Mouse (Mus musculus): ENCODE results near the gene Ugt1a8.
A peak's percentile ranks its signal among the peaks of the same experiment; 100 is the strongest.
"Not testable (repeated sequence)": the region's sequence is repeated elsewhere in the genome, so short reads cannot be mapped to it uniquely, and the experiment has no call there.

The Ugt1a8 gene

DNA sequence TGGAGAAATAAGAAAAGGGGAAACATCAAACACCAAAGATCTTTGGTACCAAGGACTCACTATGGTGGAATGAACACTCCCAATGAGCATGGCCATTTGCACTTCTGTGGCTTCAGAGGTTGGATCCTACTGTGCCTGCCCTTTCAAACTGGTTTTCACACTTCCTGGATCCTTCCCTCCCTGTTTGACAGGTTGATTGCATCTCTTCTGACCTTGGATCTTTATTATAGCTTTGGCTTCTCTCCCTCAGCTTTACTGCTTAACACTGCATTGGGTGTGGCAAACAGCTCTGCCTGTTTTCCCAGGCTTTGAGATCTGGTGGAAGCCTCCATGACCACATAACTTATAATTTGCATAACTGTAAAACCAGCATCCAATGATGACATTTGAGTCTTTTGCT is 132.7 kb downstream of the Ugt1a8 start:
- peak; percentile 13 for DNase-seq (ENCODE audit: inconsistent ontology term)

- DNase-seq (ENCODE audit: inconsistent ontology term), result no peak
These were observed 134.6 kb downstream of the Ugt1a8 start for GRCm38 (mm10) chr1:88222216-88222615.

- DNase-seq (ENCODE audit: inconsistent ontology term), result not testable (repeated sequence)
These were observed 135.4 kb downstream of the Ugt1a8 start for GRCm38 (mm10) chr1:88223011-88223515.

- no peak for DNase-seq (ENCODE audit: inconsistent ontology term)
These were observed 136.0 kb downstream of the Ugt1a8 start for GRCm38 (mm10) chr1:88223591-88223990.

DNA sequence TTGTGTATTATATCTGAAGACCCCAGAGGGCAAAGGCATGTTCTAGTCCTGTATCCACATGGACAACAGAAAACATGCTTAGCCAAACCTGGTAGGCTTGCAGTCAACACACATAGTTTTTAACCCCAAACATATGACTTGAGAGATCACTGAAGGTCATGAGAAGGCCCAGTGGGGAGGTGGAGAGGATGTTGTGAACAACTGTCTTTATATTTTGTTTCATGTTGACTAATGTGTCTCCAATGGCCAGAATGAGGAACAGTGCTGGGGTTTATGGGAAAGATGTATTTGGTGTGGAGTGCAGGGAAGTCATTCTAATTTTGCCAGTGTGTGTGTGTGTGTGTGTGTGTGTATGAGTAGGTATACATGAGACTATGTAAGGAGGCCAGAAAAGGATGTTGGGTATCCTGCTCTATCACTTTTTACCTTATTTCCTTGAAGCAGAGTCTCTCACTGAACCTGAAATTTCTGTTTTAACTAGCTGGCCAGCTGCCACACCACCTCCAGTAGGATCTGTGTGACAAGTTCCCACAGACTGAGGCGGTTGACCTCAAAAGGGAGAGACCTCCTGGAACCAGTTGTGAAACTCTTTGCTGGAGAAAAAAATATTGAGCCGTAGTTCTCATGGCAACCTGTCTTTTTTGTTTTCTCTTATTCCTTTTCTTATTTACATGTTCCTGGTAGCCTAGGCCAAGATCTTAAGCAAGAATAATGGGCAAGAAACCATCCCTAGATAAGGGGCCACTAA is 136.6 kb downstream of the Ugt1a8 start:
- no peak for DNase-seq (ENCODE audit: inconsistent ontology term)

DNA sequence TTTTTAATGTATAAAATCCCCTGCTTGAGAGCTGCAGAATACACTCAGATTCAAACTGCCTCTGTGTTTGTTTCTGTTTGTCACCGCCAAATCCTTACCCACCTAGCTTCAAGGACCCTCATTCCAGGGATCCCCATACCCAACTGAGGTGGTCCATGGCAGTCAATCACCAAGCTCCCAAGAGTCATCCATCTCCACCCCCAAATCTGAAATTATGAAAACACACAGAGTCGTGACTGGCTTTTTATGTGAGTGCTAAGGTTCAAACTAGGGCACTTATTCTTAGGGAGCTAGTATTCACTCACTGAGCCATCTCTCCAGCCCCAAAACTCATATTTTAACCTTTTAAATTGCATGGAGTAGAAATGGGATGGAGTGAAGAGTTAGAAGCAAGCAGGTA is 137.7 kb downstream of the Ugt1a8 start:
- not testable (repeated sequence) for DNase-seq (ENCODE audit: inconsistent ontology term)

GRCm38 (mm10) chr1:88225741-88226140 is 138.1 kb downstream of the Ugt1a8 start:
- no peak for DNase-seq (ENCODE audit: inconsistent ontology term)

DNA sequence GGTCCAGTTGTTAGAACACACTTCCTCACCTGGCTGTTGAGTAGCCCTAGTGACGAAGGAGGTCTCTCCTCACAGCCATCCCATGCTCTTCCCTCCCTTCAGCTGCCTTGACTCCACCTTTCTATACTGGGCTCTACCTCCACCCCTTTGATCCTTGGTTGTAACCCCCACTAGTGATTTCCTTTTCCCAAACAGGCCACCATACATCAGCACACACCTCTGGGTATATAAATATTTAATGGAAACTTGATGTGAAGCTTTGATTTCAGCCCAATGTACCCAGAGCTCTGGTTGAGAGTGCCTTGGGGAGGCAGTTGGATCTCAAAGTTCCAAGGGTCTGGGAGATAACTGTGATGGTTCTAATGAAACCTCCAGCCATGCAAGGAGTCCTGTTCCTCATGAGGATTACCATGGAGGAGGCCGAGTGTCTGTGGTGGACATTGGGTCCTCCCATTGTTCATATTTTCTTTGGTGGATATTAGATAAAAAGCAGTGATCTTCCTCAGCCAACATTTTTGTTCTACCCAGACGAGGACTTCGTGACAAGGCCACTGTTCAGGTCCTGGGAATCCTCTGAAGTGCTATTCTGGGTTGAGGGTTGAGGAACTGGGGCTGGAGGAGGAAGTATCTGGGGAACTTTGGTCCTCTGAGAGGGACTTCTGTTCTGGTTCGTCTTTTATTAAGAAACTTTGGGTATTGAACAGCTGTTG is 139.2 kb downstream of the Ugt1a8 start, which contains the start of gene Mroh2a:
Mroh2a (plus strand) TSS at position 317 of the 710 bp plus-strand sequence.
- DNase-seq (ENCODE audit: inconsistent ontology term), result no peak

DNA sequence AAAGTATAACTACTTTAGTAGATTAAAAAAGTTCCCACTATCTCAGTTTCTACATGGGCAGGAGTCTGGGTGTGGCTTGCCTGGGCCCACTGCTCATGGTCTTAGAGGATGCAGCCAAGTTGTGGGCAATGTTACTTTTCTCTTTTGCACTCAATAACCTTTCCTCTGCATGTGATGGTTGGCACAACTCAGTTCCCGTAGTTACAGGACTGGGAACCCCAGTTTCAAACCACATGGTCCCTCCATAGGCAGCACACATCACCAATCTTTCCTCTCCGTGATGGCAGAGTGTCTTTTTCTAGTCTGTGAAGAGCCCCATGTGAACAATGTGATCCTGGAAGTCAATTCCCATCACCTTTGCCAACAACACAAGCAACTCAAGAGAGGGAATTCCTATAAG is 139.9 kb downstream of the Ugt1a8 start:
- DNase-seq (ENCODE audit: inconsistent ontology term), result no peak

DNA sequence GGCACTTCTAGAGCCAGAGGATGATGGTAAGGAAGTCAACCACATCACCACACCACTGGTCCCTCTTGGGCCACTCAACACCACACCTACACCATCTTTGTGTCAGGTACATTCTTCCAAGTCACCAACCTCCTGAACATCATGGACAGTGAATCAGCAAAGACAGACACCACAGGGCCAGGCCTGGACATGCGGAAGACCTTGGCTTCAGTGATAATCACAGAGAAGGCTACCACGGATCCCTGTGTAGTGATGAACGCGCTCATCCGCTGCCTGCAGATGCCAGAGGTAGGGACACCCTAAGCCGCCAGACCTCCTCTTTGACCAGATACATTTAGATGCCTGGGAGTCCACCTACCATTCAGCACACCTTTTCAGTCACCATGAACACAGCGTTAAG is 140.5 kb downstream of the Ugt1a8 start:
- DNase-seq (ENCODE audit: inconsistent ontology term), result no peak

DNA sequence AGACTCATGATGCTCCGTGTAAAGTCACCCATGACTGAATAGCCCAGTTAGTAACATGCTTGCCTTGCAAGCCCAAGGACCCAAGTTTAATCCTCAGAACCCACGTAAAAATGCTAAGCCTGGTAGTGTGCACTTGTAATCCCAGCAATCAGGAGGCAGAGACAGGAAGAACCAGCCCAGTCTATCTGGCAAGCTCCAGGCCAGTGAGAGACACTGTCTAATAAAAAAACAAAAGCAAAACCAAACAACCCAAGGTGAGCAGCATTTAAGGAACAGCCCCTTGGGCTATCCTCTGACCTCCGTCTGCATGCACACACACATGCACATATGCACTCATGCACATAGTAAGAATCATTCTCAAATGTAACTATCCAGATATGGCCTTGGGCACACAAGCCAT is 142.0 kb downstream of the Ugt1a8 start:
- no peak for DNase-seq (ENCODE audit: inconsistent ontology term)

GRCm38 (mm10) chr1:88229986-88230385 is 142.4 kb downstream of the Ugt1a8 start:
- DNase-seq (ENCODE audit: inconsistent ontology term), result no peak

DNA sequence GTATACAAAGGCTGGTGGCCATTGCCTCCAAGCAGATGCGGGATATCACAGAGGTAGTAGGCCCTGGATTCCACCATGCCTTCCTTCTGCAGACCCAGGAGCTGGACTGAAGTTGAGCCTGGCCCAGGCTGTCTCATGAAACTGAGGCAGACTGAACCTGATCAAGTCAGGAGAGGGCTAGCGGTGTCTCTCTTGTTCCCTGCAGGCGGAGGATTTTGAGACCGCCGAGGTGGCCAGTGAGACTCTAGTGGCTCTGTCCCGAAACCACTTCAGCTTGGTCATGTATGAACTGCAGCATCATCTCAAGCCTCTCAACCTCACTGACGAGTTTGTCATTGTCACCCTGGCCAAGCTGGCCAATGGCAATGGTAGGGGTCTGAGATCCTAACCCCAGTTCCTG is 142.8 kb downstream of the Ugt1a8 start:
- DNase-seq (ENCODE audit: inconsistent ontology term), result no peak

DNA sequence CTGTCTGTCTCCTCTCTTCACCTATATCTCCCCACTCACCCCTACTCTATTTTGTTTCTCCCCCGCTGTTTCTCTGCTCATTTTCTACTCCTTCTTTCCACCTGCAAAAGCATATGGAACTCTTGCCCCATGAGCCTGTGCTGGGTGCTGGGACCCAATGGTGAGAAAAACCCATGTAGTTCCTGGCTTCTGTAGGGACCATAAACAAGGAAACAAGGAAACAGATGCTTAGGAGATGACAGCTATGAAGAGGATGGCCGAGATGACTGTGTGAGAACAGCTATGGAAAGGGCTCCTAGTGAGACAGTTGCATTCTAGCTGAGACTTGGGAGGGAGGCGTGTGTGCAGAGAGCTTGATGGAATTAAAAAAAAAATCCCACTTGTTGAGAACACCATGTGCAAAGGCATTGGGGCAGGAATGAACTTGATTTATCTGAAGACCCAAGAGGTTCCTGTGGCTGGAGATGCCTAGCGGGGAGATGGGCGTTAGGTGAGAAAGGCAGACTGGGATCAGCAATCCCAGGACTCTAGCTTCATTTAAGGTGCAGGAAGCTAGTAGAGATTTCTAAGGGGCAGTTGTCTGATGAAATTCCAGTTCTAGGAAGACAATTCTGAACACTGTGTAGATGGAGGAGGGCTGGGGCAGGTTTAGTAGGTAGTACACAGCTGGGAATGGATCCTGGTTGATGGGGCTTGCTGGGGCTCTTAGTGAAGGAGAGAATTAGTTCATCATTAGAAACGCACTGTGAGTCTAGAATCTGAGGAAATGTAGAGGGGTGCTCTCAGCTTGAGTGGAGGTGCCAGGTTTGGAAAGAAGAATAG is 143.6 kb downstream of the Ugt1a8 start:
- DNase-seq (ENCODE audit: inconsistent ontology term), result no peak

GRCm38 (mm10) chr1:88231803-88232499 is 144.3 kb downstream of the Ugt1a8 start:
- no peak for DNase-seq (ENCODE audit: inconsistent ontology term)

- no peak for DNase-seq (ENCODE audit: inconsistent ontology term)
These were observed 145.2 kb downstream of the Ugt1a8 start for GRCm38 (mm10) chr1:88232664-88233380.

- DNase-seq (ENCODE audit: inconsistent ontology term), result no peak
These were observed 146.0 kb downstream of the Ugt1a8 start for GRCm38 (mm10) chr1:88233421-88234247.

DNA sequence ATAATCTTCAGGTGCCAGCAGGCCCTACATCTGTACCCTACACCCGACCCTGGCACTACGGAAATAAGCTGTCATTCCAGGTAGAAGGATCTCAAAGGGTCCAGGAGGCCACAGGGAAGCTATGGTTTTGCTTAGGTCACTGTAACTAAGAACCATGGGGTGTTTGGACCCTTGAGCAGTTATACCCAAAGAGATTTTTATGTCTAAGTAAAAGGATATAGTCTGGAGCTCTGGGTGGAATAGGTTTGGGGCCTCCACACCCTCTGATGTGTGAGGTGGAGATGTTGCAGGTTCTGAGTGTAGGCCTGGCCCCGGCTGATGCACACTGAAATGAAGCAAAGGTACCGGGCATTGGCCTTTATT is 146.6 kb downstream of the Ugt1a8 start:
- DNase-seq (ENCODE audit: inconsistent ontology term), result no peak

DNA sequence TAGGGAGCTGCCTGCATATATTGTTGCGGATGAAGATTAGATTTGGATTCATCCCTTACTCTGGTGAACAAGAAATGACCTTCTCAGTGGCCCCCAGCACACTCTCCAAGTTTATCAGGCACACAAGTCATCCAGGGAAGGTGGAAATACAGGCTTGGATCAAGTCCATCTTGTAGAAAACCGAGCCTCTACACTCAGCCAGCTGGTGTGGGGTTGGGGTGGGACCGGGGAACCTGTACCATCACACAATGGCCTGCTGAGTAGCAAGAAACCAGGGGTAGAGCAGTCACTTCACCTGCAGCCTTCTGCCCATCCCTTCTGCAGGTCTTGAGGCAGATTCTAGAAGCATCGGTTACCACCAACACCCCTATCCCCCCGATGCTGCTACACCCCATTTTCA is 147.0 kb downstream of the Ugt1a8 start:
- no peak for DNase-seq (ENCODE audit: inconsistent ontology term)
